Mouse (Mus musculus): ENCODE results near the gene Spry2.

GRCm38 (mm10) chr14:105893623-105893995, 3.0 kb downstream of the Spry2 start:
- TF ChIP-seq MAX (IDR thresholded peaks at IDR 0.05; ENCODE audit: low read depth) (no peak), POLR2A (IDR thresholded peaks at IDR 0.05; ENCODE audit: insufficient read length, low read depth) (no peak), SRF (IDR thresholded peaks at IDR 0.05; ENCODE audit: control insufficient read depth, insufficient read length, low read depth) (no peak), E2F4 (IDR thresholded peaks at IDR 0.05; ENCODE audit: insufficient read depth) (no peak), USF1 (IDR thresholded peaks at IDR 0.05; ENCODE audit: low read depth) (no peak), MYOD1 (IDR thresholded peaks at IDR 0.05; ENCODE audit: control insufficient read depth in 1 of 3, insufficient read length in 2 of 3, low read depth in 2 of 3) (no peak), POLR2AphosphoS2 (IDR thresholded peaks at IDR 0.05; ENCODE audit: insufficient read length, low read depth) (peak; percentile 57), MYOG (IDR thresholded peaks at IDR 0.05; ENCODE audit: control insufficient read depth in 1 of 3, insufficient read depth in 1 of 3, insufficient read length in 2 of 3, low read depth in 2 of 3) (no peak), CEBPB (IDR thresholded peaks at IDR 0.05; ENCODE audit: insufficient read depth, poor library complexity, severe bottlenecking) (no peak), TCF3 (IDR thresholded peaks at IDR 0.05; ENCODE audit: insufficient read length, low read depth) (no peak), REST (IDR thresholded peaks at IDR 0.05; ENCODE audit: insufficient read depth, insufficient read length) (no peak)

Measured in myocyte (in vitro differentiated cells).